Mouse (Mus musculus) small intestine, adult 2 months (tissue): ENCODE measurements around the gene Smpd4. TPM values are rescaled to one million over a fixed set of nuclear protein-coding genes. Genes with fewer than 3 reads are reported as not detected.

ENCODE experiments used
- H3K27ac ChIP-seq: fragments of 200-500 bp; 2 replicates; pipeline ENCODE4 v1.5.1; 2012; ENCODE audit warnings: low read depth, low read length, control low read depth, inconsistent platforms; ENCODE audit not compliant: insufficient read depth
- H3K27me3 ChIP-seq: fragments of 200-500 bp; 2 replicates; pipeline ENCODE4 v1.6.1; 2012; ENCODE audit warnings: mild to moderate bottlenecking, moderate library complexity, low read length, inconsistent platforms; ENCODE audit not compliant: control insufficient read depth, insufficient read depth
- H3K36me3 ChIP-seq: fragments of 200-500 bp; 2 replicates; pipeline ENCODE4 v1.6.1; 2012; ENCODE audit warnings: mild to moderate bottlenecking, low read length, control low read depth, inconsistent platforms; ENCODE audit not compliant: control insufficient read depth, insufficient read depth
- H3K4me1 ChIP-seq: fragments of 200-500 bp; 2 replicates; pipeline ENCODE4 v1.6.1; 2012; ENCODE audit warnings: low read length, inconsistent platforms, mixed read lengths; ENCODE audit not compliant: control insufficient read depth, insufficient read depth, insufficient read length
- H3K4me3 ChIP-seq: fragments of 200-500 bp; 2 replicates; pipeline ENCODE4 v1.5.1; 2012; ENCODE audit warnings: low read depth, mild to moderate bottlenecking, control low read depth, inconsistent platforms, low read length, moderate library complexity
- CTCF ChIP-seq: fragments of 200-500 bp; IDR thresholded peaks from 2 replicates; pipeline ENCODE4 v1.5.1; 2012; ENCODE audit warnings: low read depth, mild to moderate bottlenecking, control low read depth, inconsistent platforms, low read length, moderate library complexity, mixed read lengths; ENCODE audit not compliant: insufficient replicate concordance, insufficient read length; ENCODE audit errors: extremely low read depth
- POLR2A ChIP-seq: fragments of 200-500 bp; IDR thresholded peaks from 2 replicates; pipeline ENCODE4 v1.6.1; 2012; ENCODE audit warnings: low read depth, mild to moderate bottlenecking, control low read depth, inconsistent platforms, low read length, moderate library complexity
- WGBS: fragments of 180-500 bp; shearing (Covaris S2); methylation state at CpG from one replicate; pipeline ENCODE4 v1.1.7; 2018; 5-methylcytosine and 5-hydroxymethylcytosine counted together
- polyA plus RNA-seq: library from polyadenylated mRNA; depleted of rRNA; stranded (reverse); fragments of >200 nt; gene quantifications from 2 replicates; pipeline ENCODE4 v1.2.3, GENCODE M21; 2012

The Smpd4 gene
- polyA plus RNA-seq, 1 experiment, result 24.3 TPM

GRCm38 (mm10) chr16:17647156-17647555 lies 28.0 kb downstream of the Smpd4 start:
- TF ChIP-seq POLR2A, result no peak
- TF ChIP-seq CTCF, result no peak
- 44% methylated on average over 1 of the region's 1 CpGs for WGBS
- Histone ChIP-seq H3K27me3 (no peaks in the 10 kb centered on the region), H3K4me1 (peaks cover 6% of the 10 kb centered on the region; the same call in 1 of the 2 replicates), H3K27ac (no peak overlapping the region), H3K4me3 (no peak overlapping the region), H3K36me3 (peaks cover 27% of the 10 kb centered on the region)

- 98% methylated on average over 10 of the region's 10 CpGs for WGBS
- no peak overlapping the region for H3K27ac ChIP-seq
- no peak for TF ChIP-seq CTCF
- TF ChIP-seq POLR2A, result no peak
- peaks cover 6% of the 10 kb centered on the region; the same call in 1 of the 2 replicates for H3K4me1 ChIP-seq
- H3K36me3 ChIP-seq, result peaks cover 27% of the 10 kb centered on the region
- H3K27me3 ChIP-seq, result no peaks in the 10 kb centered on the region
- no peak overlapping the region for H3K4me3 ChIP-seq
Observed at GRCm38 (mm10) chr16:17647566-17648340, 28.6 kb downstream of the Smpd4 start.

DNA sequence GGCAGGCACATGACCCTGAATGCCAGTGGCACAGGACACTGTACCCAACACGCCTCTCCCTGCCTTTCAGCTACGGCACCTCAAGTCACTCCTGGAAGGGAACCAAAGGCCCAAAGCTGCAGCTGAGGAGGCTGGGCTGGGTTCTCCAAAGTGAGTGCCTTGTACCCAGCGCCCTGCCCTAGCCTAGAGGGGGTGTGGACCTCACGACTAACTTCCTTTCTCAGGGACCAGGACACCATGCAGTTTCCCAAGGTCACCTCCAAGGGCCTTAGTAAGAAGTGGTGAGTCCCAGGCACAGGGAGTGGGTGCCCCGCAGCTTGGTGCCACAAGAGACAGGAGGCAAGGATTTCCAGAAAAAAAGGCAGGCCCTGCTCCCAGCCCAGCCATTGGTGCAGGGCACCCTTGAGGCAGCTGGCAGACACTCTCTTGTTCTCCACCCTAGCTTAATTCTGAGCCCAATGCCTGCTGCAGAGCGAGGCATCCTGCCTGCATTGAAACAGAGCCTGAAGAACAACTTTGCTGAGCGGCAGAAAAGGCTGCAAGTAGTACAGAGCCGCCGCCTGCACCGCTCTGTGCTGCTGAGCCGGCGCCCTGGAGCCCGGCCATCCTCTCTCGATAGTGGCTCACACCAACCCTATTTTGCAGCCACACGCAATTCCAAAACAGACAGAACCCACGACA lies 30.9 kb downstream of the Smpd4 start:
- WGBS, result 83% methylated on average over 16 of the region's 16 CpGs
- H3K27ac ChIP-seq, result no peak overlapping the region
- no peak overlapping the region for H3K4me3 ChIP-seq
- no peak for TF ChIP-seq POLR2A
- TF ChIP-seq CTCF, result no peak
- no peaks in the 10 kb centered on the region for H3K27me3 ChIP-seq
- peaks cover 6% of the 10 kb centered on the region; the same call in 1 of the 2 replicates for H3K4me1 ChIP-seq
- peaks cover 39% of the 10 kb centered on the region for H3K36me3 ChIP-seq

DNA sequence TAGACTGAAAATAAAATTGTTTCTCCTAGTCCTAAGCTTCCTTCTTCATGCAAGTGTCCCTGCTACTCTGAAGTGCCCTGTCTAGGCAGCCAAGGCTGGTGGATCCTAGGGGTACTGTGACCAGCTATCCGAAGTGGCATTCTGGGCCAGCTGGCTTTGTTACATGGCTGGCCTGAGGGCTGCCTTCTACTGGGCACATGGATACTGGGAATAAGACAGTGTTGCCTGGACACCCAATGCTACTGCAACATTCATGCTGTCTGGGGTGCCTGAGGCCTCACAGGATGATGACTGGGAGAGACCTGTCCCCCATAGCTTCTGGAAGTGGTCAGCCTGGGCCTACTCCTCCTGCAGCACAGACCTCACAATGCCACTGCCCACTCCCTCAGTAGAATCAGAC lies 31.6 kb downstream of the Smpd4 start:
- Histone ChIP-seq H3K27ac (no peak overlapping the region), H3K4me1 (peaks cover 6% of the 10 kb centered on the region; the same call in 1 of the 2 replicates), H3K27me3 (no peaks in the 10 kb centered on the region), H3K4me3 (no peak overlapping the region), H3K36me3 (peaks cover 46% of the 10 kb centered on the region)
- WGBS, result 91% methylated on average over 1 of the region's 1 CpGs
- TF ChIP-seq CTCF (no peak), POLR2A (no peak)

DNA sequence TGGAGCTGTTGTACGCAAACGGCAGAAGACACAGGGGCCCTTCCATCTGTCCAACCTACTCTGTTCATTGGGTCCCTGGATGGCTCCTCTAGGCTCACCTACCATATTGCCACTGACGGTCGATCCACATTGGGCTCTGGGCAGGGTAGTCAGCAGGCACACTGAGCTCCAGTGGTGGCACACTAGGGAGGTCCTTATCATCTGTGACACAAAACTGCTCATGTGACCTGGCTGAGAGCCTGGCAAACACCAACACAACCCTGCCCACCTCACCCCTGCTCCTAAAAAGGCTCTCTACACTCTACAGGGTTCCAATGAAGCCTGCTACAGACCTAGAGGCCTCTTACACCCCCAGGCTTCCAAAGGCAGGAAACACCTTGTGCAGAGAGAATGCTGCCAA lies 33.5 kb downstream of the Smpd4 start:
- WGBS, result 84% methylated on average over 4 of the region's 4 CpGs
- H3K36me3 ChIP-seq, result peaks cover 46% of the 10 kb centered on the region

DNA sequence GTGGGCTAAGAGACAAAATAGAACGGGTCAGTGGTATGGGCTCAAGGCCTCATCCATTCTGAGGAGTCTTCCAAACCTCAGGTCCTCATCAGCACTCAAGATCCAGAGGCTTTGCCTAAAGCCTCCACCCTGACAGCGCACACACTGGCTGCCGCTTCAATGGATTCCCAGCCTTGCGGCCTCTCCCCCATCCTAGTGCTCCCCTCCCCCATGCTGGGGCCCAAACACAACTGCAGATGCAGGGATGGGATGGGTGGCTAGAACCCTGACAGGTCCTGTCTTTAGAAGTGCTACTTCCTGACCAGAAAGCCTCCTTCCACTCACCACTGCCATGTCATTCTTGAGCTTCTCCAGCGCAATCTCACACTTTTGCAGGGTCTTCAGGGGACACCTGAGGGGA lies 34.4 kb downstream of the Smpd4 start:
- Histone ChIP-seq H3K27me3 (no peaks in the 10 kb centered on the region), H3K4me3 (no peak overlapping the region), H3K27ac (no peak overlapping the region), H3K4me1 (peaks cover 13% of the 10 kb centered on the region; the same call in 1 of the 2 replicates), H3K36me3 (peaks cover 48% of the 10 kb centered on the region)
- 96% methylated on average over 5 of the region's 5 CpGs for WGBS
- TF ChIP-seq CTCF (no peak), POLR2A (no peak)

More for the DNA sequence above, 33.5 kb downstream of the Smpd4 start:
- Histone ChIP-seq H3K27ac (no peak overlapping the region), H3K4me3 (no peak overlapping the region), H3K27me3 (no peaks in the 10 kb centered on the region), H3K4me1 (peaks cover 13% of the 10 kb centered on the region; the same call in 1 of the 2 replicates)
- TF ChIP-seq POLR2A, result no peak
- no peak for TF ChIP-seq CTCF

DNA sequence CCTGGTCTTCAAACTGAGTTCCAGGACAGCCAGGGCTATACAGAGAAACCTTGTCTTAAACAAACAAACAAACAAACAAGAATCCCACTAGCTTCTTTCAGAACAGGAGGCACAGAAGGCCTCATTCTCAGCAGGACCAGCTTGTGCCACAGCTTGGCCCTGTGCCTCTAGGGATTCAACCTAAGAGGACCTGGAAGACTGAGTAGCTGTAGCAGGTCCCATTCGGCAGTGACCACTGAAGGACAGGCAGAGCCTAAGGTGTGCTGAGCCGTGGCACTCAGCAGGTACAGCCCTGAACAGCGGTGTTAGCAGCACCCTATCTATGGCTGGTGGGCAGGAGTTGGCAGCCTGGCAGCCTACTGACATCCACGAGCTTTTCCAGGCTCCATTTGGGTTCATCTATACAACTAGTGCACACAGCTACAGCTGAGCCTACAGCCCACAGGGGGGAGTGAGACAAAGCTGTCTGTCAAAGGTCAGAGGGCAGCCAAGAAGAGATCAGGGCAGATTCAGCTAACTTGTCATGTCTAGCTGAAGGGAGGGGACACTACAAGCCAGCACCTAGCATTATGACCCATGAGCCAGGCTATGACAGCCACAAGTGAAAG lies 35.1 kb downstream of the Smpd4 start:
- peaks cover 50% of the 10 kb centered on the region for H3K36me3 ChIP-seq
- TF ChIP-seq POLR2A (no peak), CTCF (no peak)
- H3K27me3 ChIP-seq, result no peaks in the 10 kb centered on the region
- H3K4me1 ChIP-seq, result peaks cover 13% of the 10 kb centered on the region; the same call in 1 of the 2 replicates
- no peak overlapping the region for H3K27ac ChIP-seq
- no peak overlapping the region for H3K4me3 ChIP-seq
- WGBS, result 87% methylated on average over 4 of the region's 4 CpGs
